Mouse (Mus musculus) urinary bladder, postnatal 25 days (tissue): ENCODE results near the gene Ankrd17.

Experiments used
- DNase-seq: peaks from one replicate; pipeline ENCODE4 v3.0.0; 2022; ENCODE audit warnings: low spot score

The Ankrd17 gene

GRCm38 (mm10) chr5:90217791-90218190 is 148.6 kb downstream of the Ankrd17 start:
- no peak for DNase-seq

- no peak for DNase-seq
Measured at GRCm38 (mm10) chr5:90217226-90217625, 149.2 kb downstream of the Ankrd17 start.

- no peak for DNase-seq
Measured at GRCm38 (mm10) chr5:90213356-90213755, 153.0 kb downstream of the Ankrd17 start.

GRCm38 (mm10) chr5:90203168-90203567 is 163.2 kb downstream of the Ankrd17 start:
- peak; percentile 48 for DNase-seq

- no peak for DNase-seq
Measured at GRCm38 (mm10) chr5:90202447-90203117, 163.8 kb downstream of the Ankrd17 start.

- no peak for DNase-seq
Measured at GRCm38 (mm10) chr5:90199922-90200632, 166.3 kb downstream of the Ankrd17 start.

- DNase-seq = peak; percentile 60
Measured at GRCm38 (mm10) chr5:90194831-90195230, 171.5 kb downstream of the Ankrd17 start.

GRCm38 (mm10) chr5:90182782-90183181 is 183.6 kb downstream of the Ankrd17 start:
- no peak for DNase-seq

- no peak for DNase-seq
Measured at GRCm38 (mm10) chr5:90179094-90179493, 187.3 kb downstream of the Ankrd17 start.

- no peak for DNase-seq
Measured at GRCm38 (mm10) chr5:90178116-90178515, 188.3 kb downstream of the Ankrd17 start.
